ENCODE assay signal across 11 mouse cellular contexts in genomic region chr3:6511351-6511750, GRCm38 (mm10).
"Had no signal": no experiment of that assay in that cellular context is flagged by ENCODE, and none has a peak within 500 bp of the region (broad histone marks: within the 10 kb centered on the region; RNA-seq: fewer than 3 reads in every experiment).

No protein-coding gene starts in this region.

- H3K4me1 ChIP-seq: liver, embryonic 13.5 days had no signal

- H3K36me3 ChIP-seq: liver, embryonic 13.5 days had no signal

- H3K27ac ChIP-seq: left cerebral cortex, adult 2 months; liver, embryonic 13.5 days had no signal

- H3K9ac ChIP-seq: liver, embryonic 13.5 days had no signal

- H3K4me2 ChIP-seq: liver, embryonic 13.5 days; midbrain, embryonic 11.5 days had no signal

- DNase-seq: layer of hippocampus, postnatal 36 days; liver, embryonic 13.5 days; lung, adult 2 months; lung, postnatal 14 days; lung, postnatal 4 days; midbrain, embryonic 14.5 days; thymus, adult 2 months; thymus, postnatal 14 days; thymus, postnatal 4 days had no signal

- H3K27me3 ChIP-seq: liver, embryonic 13.5 days had no signal

- H3K4me3 ChIP-seq: left cerebral cortex, adult 2 months; liver, embryonic 13.5 days had no signal

- H3K9me3 ChIP-seq: liver, embryonic 13.5 days had no signal
